Mouse (Mus musculus) monocyte, adult 5-6 weeks (primary cell): Measurements from ENCODE around the gene Srsf10. TPM values are rescaled to one million over a fixed set of nuclear protein-coding genes. Genes with fewer than 3 reads are reported as not detected.

Experiments used
- ATAC-seq: fragments of 153-309, 156-312 bp; replicated peaks from 2 replicates; pipeline ENCODE4 v1.8.0; 2017; ENCODE audit warnings: mild to moderate bottlenecking; ENCODE audit not compliant: low TSS enrichment, insufficient number of reproducible peaks, severe bottlenecking, poor library complexity, low FRiP score
- total RNA-seq: library from RNA; stranded (forward); fragments of 200-1000, 200-491, 200-594 nt; gene quantifications from 3 replicates; pipeline ENCODE4 v1.2.3, GENCODE M21; 2017

Gene Srsf10
- total RNA-seq, 1 experiment from 2014 or later: 426 TPM

- no peak for ATAC-seq
Observed at GRCm38 (mm10) chr4:135880018-135880417, 24.5 kb downstream of the Srsf10 start.

- ATAC-seq: no peak
Observed at GRCm38 (mm10) chr4:135880576-135880975, 25.0 kb downstream of the Srsf10 start.

GRCm38 (mm10) chr4:135882023-135882422 lies 26.5 kb downstream of the Srsf10 start:
- ATAC-seq: no peak

DNA sequence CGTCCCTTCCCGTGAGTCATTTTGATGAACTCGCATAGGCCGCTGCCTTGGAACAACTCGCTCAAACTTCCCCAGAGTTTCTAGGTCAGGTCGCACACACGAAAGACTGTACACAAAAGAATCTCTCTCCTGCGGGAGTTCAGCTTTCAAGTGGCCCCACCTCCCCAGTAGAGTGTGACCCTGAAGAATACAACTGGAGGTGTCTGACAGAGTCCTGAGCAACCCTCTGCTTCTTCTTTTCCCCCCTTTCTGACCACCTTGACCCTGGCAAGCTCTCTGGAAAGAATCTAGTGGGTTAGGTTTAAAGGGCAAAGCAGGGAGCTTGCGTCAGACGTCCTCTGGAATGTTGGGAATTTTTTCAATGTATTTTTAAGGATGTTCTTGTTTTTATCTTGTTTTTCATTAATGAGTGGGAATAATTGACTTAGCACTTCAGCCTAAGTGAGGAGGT lies 27.9 kb downstream of the Srsf10 start:
- ATAC-seq: no peak

DNA sequence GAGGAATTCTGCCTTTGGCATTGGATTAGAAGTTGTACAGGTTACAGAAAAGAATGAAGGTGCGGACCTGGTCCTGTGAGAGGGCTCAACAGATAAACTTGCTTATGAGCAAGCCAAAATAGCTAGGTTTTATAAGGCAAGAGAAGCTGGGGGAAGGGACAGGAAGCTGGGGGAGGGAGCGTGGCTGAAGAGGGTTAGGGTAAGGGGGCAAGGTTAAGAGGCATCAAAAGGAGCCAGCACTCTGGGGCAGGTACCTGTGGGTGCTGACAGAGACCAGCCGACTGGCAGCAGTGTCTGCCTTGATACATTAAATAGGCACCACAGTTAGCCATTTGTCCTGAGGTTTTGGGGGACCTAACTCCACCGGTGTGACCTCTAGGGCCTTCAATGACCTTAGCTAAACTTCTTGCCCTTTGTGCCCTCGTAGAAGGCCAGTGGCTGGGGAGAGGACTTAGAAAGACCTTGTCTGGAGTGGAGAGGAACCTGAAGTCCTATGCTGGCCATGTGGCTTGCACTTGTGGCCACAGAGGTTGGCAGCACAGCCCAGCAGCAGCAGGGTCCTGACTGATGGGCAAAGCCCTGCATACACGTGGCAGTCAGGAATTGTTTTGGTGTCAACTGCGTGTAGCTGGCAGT lies 28.5 kb downstream of the Srsf10 start:
- no peak for ATAC-seq

DNA sequence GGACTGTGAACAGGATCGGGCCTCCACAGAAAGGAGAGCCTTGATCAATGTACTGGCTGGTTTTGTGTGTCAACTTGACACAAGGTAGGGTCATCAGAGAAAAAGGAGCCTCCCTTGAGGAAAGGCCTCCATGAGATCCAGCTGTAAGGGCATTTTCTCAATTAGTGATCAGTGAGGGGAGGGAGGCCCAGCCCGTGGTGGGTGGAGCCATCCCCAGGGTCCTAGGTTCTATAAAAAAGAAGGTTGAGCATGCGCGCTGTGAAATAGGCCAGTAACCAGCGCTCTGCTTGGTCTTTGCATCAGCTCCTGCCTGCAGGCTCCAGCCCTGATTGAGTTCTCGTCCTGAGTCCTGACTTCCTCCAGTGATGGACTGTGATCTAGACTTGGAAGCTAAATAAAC lies 29.0 kb downstream of the Srsf10 start:
- no peak for ATAC-seq

- ATAC-seq: no peak
Observed at GRCm38 (mm10) chr4:135885676-135886075, 30.1 kb downstream of the Srsf10 start.

DNA sequence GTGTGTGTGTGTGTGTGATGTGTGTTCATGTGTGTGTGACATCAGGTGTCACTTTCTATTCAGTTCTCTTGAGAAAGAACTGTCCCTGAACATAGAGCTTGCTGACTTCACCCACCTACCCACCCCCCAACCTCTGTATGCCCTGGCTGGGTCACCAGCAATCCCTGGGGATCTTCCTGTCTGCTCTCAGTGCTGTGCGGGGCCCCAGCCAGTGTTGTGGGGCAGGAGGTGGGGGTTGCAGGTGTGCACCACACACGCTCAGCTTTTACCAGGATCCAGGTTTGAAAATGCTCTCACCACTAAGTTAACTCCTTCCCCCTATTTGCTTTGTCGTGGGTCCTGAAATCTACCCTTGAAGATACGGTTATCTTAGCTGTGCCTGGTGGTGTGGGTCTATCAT lies 30.6 kb downstream of the Srsf10 start:
- ATAC-seq: no peak

DNA sequence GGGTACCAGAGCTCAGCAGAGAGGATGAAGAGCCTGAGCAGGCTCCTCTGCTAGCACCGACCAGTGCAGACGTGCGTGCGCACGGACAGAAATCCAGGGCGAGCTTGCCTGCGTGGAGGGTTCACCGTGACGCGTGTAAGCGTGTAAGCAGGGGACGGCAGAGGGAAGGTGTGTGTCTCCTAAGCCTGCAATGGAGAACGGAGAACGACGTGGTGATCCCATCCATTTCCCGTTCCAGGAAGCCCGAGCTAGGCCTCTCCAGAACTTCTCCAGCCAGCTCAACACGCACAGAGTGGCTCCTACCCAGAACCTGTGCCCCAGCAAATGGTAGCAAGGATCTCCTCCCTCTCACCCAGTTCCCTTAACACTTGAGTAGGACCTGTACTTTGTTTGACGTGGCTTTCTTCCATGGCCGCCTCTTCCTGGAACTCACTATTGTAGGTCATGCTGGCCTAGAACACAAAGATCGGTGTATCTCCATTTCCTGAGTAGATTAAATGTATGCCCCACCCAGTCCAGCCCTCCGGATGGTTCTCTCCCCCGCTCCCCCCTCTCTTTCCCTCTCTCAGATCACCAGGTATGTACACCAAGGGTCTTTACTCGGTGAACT lies 33.0 kb downstream of the Srsf10 start:
- ATAC-seq: no peak

GRCm38 (mm10) chr4:135889146-135889883 lies 33.8 kb downstream of the Srsf10 start:
- ATAC-seq: no peak

DNA sequence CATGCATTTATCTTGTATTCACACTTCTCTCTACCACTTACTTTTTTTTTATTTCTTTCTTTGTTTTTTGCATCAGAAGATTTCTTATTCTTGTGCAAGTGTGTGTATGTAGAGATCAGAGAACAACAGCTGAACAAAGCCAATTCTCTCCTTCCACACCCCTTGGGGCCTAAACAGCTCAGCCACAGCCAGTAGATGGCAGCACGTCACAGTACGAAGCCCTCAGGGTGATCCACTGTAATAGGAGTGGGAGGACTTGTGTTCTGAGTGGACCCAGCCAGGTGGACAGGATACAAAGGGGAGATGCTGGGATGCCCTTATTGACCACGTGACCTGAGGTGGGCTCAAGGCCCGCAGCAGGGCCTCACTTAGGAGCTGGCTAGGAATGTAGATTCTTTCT lies 34.3 kb downstream of the Srsf10 start:
- peak; percentile 90 for ATAC-seq

GRCm38 (mm10) chr4:135891539-135891938 lies 36.0 kb downstream of the Srsf10 start:
- ATAC-seq: peak; percentile 47

- no peak for ATAC-seq
Observed at GRCm38 (mm10) chr4:135892884-135893283, 37.3 kb downstream of the Srsf10 start.

GRCm38 (mm10) chr4:135895071-135895571 lies 39.6 kb downstream of the Srsf10 start, which contains the start of gene Cnr2:
Gene Cnr2, plus strand, starts transcription at chr4:135895394.
- ATAC-seq: 0 out of 2 replicates have a peak, but pooled peaks have one; percentile 27

GRCm38 (mm10) chr4:135896157-135896556 lies 40.6 kb downstream of the Srsf10 start:
- no peak for ATAC-seq

- peak; percentile 91 for ATAC-seq
Observed at GRCm38 (mm10) chr4:135898380-135899049, 43.0 kb downstream of the Srsf10 start.

DNA sequence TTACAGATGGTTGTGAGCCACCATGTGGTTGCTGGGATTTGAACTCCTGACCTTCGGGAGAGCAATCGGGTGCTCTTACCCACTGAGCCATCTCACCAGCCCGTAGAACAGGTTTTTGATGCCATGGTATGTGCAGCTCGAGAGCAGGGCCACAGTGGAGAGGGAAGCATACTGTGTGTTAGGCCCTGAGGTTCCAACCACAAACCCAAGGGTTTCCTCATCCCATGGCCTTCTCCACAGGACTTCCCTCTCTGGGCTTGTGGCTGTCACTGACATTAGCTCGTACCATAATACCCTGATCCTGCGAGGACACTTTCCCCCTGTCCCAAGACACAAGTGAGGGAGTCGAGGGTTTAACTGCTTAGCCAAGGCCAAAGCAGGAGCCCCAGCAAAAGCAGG lies 43.5 kb downstream of the Srsf10 start:
- ATAC-seq: peak; percentile 73

DNA sequence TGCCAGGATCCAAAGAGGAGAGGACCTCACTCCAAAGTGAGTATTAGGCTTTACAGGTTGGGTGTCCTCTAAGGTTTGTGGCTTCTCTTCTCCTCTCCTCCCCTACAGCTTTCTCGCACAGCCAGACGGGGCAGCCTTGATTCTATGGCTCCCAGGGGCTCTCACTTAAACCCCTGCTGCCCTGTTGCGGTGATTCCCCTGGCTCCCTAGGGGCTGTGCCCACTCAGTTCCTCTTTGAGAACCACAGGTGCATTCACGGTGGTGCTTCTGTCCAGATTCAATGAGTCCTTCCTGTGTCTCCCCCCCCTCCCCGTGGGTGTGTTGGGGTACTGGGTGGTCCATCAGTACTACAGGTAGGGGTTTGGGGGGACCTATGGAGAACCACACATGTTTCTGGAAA lies 44.5 kb downstream of the Srsf10 start:
- 0 out of 2 replicates have a peak, but pooled peaks have one; percentile 9 for ATAC-seq

DNA sequence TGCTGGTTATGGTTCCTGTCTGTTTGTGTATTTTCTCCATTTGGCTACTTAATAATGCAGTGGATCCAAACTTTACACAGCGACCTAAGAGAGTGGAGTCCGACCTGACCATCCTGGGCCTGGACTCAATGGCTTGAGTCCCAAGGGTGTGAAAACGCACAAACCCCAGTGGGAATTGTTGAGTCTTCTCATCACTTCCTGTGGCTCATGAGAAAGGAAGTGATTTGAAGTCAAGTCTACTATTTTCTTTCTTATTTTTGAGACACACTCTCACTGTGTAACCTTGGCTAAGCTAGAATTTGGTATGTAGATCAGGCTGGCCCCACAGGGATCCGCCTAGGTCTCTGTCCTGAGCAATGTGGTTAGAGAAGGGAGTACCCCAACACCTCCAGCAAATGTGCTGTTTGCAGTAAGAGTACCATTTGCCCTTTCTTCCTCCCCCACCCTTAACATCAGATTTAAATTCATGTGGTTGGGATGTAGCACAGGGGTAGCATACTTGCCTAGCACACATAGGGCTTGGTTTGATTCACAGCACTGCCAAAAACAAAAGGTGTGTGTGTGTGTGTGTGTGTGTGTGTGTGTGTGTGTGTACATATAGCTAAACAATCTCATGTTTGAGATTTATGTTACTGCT lies 47.2 kb downstream of the Srsf10 start:
- ATAC-seq: no peak
